Mouse (Mus musculus): Measurements from ENCODE around the gene Zcchc3.

GRCm38 (mm10) chr2:152372661-152373060 lies 42.2 kb downstream of the Zcchc3 start:
- TF ChIP-seq CTCF (IDR thresholded peaks at IDR 0.05; ENCODE audit: extremely low read depth, insufficient read depth, insufficient read length, insufficient replicate concordance) (no peak), POLR2A (IDR thresholded peaks at IDR 0.05; ENCODE audit: low read depth, low read length) (no peak)
